Mouse (Mus musculus) C2C12 (cell line): ENCODE data around the gene Atg9b.

Source experiments
- CTCF ChIP-seq: IDR thresholded peaks from one replicate; pipeline ENCODE4 v1.5.1; 2011; ENCODE audit not compliant: control insufficient read depth, insufficient read depth, insufficient read length
- MYOD1 ChIP-seq: IDR thresholded peaks from one replicate; pipeline ENCODE4 v1.6.1; 2011; ENCODE audit warnings: low read depth; ENCODE audit not compliant: control insufficient read depth, insufficient read length
- USF1 ChIP-seq: IDR thresholded peaks from one replicate; pipeline ENCODE4 v1.6.1; 2011; ENCODE audit warnings: low read depth, mild to moderate bottlenecking, control low read depth, moderate library complexity

DNA sequence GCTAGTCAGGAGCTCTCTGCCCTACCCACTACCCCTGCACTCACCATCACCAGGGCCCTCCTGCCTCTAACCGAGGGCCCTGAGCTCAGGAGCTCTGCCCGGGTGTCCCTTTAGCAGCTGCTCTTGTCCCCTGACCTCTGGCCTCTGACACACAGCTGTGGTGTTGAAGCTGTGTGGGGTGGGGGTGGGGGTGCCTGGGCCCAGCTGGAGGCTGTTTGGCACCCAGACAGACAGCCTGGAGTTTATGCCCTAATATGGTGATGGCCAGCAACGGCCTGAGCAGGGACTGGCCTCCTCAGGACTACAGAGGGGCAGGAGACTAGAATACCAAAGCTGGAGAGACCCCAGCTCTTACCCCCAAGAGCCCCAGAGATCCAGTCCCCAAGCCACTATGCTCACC, 57.2 kb downstream of the Atg9b start:
- TF ChIP-seq CTCF (no peak), USF1 (no peak), MYOD1 (no peak)
